Mouse (Mus musculus) A20 (cell line): ENCODE measurements around the gene Olfr801.

ENCODE experiments used
- DNase-seq: peaks from one replicate; pipeline ENCODE4 v3.0.0-alpha.2; 2011; ENCODE audit warnings: low read depth, low spot score

Olfr801 gene

GRCm38 (mm10) chr10:129673765-129674164 is at the start of gene Olfr801:
Gene Olfr801 (minus strand): TSS chr10:129673865.
- DNase-seq = no peak

GRCm38 (mm10) chr10:129702910-129703309 is 29.2 kb upstream of the Olfr801 start, which contains the start of gene Olfr804:
Gene Olfr804 (plus strand): TSS chr10:129703210.
- DNase-seq = no peak

DNA sequence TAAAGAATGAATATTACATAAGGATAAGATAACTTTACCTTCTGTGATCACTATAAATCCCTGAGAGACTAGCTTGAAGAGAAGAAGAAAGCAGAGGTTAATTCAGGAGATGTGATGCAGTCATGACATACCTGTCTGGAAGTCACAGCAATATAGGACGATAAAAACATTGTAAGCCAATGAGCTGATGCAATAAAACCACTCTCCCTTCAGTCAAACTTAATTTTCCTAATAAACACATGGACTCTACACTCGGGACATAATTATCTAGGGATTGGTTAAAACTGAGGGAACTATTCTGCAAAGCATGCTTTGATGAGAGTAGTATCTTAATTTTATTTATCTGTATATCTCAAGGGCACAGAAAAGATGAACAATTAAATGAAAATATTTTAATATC is 20.5 kb upstream of the Olfr801 start, which contains the start of gene Olfr803:
Gene Olfr803, minus strand, starts transcription at position 101 of the 400 bp plus-strand sequence.
- DNase-seq = no peak

- DNase-seq = no peak
These were observed 14.4 kb upstream of the Olfr801 start, which contains the start of gene Olfr802 for GRCm38 (mm10) chr10:129688069-129688468. Gene Olfr802 (minus strand): TSS chr10:129688169.

DNA sequence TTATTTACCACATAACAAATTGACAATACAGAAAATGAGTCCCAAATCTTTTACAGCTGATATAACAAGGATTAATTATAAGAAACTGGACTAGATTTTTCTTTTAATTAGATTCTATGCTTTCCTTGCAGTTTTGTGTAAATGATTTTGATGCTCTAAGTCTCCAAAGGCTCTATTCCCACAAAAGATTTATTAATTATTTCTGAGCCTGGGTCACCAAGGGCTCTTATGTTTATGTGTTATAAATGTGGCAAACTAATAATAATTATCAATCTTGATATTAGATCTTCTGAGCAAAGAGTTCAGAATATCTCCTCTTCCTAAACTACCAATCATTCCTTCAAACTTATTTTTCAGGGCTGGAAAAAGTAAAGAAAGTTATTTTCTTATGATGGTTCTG is 16.3 kb downstream of the Olfr801 start, which contains the start of gene Olfr800:
Gene Olfr800, plus strand, starts transcription at position 301 of the 400 bp plus-strand sequence.
- DNase-seq = no peak

DNA sequence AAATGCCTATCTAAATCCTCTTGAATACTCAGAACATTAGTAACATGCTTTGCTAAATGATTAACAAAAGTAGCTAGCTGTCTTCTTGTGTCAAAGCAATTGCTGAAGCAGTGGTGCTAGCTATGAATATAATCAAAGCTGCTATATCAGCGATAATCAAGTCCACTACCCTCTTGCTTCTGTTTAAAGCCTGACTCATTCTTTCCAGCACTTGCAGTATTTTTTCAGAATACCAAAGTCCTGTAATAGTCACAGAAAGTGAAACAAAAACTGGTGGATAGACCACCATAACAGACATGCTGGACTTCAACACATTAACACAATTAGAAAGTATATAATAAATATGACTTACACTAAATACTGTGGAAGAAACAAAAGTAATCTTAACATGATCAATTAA is 21.9 kb downstream of the Olfr801 start:
- DNase-seq = no peak

DNA sequence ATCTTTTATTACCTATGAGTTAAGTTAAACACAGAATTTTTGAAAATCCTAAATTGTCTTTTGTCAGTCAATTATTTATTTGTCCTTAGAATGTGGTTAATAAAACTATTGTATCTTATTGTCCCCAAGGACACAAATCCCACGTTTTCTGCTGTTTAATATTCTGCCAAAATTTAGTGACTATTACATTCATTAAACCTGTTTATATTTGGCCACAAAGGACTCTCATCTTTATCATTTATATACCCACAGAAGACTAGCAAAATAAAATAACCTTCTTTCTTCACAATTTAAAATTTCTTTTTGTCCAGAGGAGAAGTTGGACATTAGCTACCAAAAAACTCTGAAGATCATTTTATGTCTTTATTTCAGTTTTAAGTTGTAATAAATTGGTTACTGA is 36.5 kb downstream of the Olfr801 start, which contains the start of gene Olfr799:
Gene Olfr799, plus strand, starts transcription at position 301 of the 400 bp plus-strand sequence.
- DNase-seq = no peak

- DNase-seq = no peak
These were observed 45.8 kb downstream of the Olfr801 start, which contains the start of gene Olfr798 for GRCm38 (mm10) chr10:129627834-129628233. Gene Olfr798 (minus strand): TSS chr10:129627934.

DNA sequence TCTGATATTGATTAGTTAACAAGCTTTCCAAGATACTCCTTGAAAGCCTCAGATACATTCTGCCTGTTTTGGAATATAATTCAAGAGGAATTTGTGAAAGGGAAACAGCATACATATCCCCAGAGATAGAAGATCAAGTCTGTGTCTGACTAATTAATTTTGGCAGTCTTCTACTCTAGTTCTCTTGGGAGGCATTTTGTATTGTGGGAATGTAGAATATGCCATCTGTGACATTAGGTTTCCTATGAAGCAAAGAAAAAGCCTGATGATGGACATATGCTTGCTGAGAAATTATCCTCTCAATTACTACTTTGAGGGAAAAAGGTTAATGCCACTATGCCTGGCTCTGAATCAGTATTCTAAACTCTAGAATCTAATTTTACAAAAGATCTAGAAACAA is 50.4 kb downstream of the Olfr801 start:
- DNase-seq = no peak

DNA sequence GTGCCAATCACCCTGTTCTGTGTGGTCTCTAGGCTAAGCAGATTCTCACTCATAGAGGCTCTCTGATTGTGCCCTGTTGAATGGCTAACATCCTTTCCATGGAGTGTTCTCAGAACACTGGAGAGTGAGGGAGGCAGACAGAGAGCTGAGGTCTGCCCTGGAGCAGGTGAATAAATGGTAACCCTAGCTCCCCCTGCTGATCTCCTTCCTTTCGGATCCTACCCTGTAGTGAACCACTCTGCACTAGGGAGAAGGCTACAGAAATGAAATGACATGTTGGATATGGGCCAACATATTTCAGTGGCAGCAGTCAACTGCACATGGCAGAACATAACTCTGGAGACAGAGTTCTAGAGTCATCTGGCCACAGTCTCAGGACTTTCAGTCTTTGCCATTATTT is 51.9 kb downstream of the Olfr801 start:
- DNase-seq = no peak
